Mouse (Mus musculus): ENCODE results near the gene Tsga10.

- TF ChIP-seq CTCF (IDR thresholded peaks at IDR 0.05; ENCODE audit: low read depth), result no peak
- no peak for TF ChIP-seq EP300 (IDR thresholded peaks at IDR 0.05; ENCODE audit: low read depth)
These were observed 65.9 kb downstream of the Tsga10 start for GRCm38 (mm10) chr1:37800298-37800697.
